Mouse (Mus musculus) brain, embryonic 18.5 days (tissue): Measurements from ENCODE around the gene Gm10100.
"Not testable (repeated sequence)": the region's sequence is repeated elsewhere in the genome, so short reads cannot be mapped to it uniquely, and the experiment has no call there.

Experiments used
- DNase-seq: peaks from one replicate; pipeline ENCODE4 v3.0.0-alpha.2; 2012; ENCODE audit warnings: low read depth, low spot score

Gene Gm10100

GRCm38 (mm10) chr10:77726186-77726585 lies at the start of gene Gm10100:
Gene Gm10100, plus strand, starts transcription at chr10:77726486.
- DNase-seq: no peak

- no peak for DNase-seq
These were observed 48.7 kb upstream of the Gm10100 start for GRCm38 (mm10) chr10:77677562-77677961.

- DNase-seq: no peak
These were observed 43.3 kb upstream of the Gm10100 start for GRCm38 (mm10) chr10:77682994-77683393.

- no peak for DNase-seq
These were observed 42.1 kb upstream of the Gm10100 start for GRCm38 (mm10) chr10:77684181-77684580.

- no peak for DNase-seq
These were observed 40.2 kb upstream of the Gm10100 start, which contains the start of gene Tspear for GRCm38 (mm10) chr10:77685895-77686664. Gene Tspear, plus strand, starts transcription at chr10:77686569.

- no peak for DNase-seq
These were observed 39.3 kb upstream of the Gm10100 start for GRCm38 (mm10) chr10:77687021-77687420.

- DNase-seq: not testable (repeated sequence)
These were observed 35.9 kb upstream of the Gm10100 start, which contains the start of gene Gm19402 for GRCm38 (mm10) chr10:77690356-77690807. Gene Gm19402, minus strand, starts transcription at chr10:77690757.

GRCm38 (mm10) chr10:77697133-77697532 lies 29.2 kb upstream of the Gm10100 start, which contains the start of gene Gm9508:
Gene Gm9508, minus strand, starts transcription at chr10:77697233.
- no peak for DNase-seq

GRCm38 (mm10) chr10:77706326-77706725 lies 20.0 kb upstream of the Gm10100 start, which contains the start of gene Gm10272:
Gene Gm10272, plus strand, starts transcription at chr10:77706626.
- no peak for DNase-seq

GRCm38 (mm10) chr10:77709831-77710230 lies 16.5 kb upstream of the Gm10100 start:
- DNase-seq: no peak

- not testable (repeated sequence) for DNase-seq
These were observed 15.1 kb upstream of the Gm10100 start, which contains the start of gene Gm10024 for GRCm38 (mm10) chr10:77711157-77711556. Gene Gm10024, plus strand, starts transcription at chr10:77711457.

GRCm38 (mm10) chr10:77713734-77714133 lies 12.6 kb upstream of the Gm10100 start:
- DNase-seq: no peak

- DNase-seq: no peak
These were observed 10.8 kb upstream of the Gm10100 start, which contains the start of gene Gm10142 for GRCm38 (mm10) chr10:77715507-77715906. Gene Gm10142, plus strand, starts transcription at chr10:77715807.

GRCm38 (mm10) chr10:77720299-77720698 lies 6.0 kb upstream of the Gm10100 start, which contains the start of gene Krtap12-1:
Gene Krtap12-1, plus strand, starts transcription at chr10:77720599.
- not testable (repeated sequence) for DNase-seq

GRCm38 (mm10) chr10:77724855-77725254 lies 1.4 kb upstream of the Gm10100 start:
- DNase-seq: no peak

GRCm38 (mm10) chr10:77728280-77728679 lies 2.0 kb downstream of the Gm10100 start:
- DNase-seq: no peak

- DNase-seq: no peak
These were observed 3.0 kb downstream of the Gm10100 start for GRCm38 (mm10) chr10:77729241-77729640.

- no peak for DNase-seq
These were observed 9.6 kb downstream of the Gm10100 start for GRCm38 (mm10) chr10:77735928-77736327.

- no peak for DNase-seq
These were observed 12.6 kb downstream of the Gm10100 start for GRCm38 (mm10) chr10:77738929-77739328.

- DNase-seq: not testable (repeated sequence)
These were observed 15.8 kb downstream of the Gm10100 start, which contains the start of gene Gm18596 for GRCm38 (mm10) chr10:77741924-77742688. Gene Gm18596, minus strand, starts transcription at chr10:77742638.

GRCm38 (mm10) chr10:77750686-77751085 lies 24.4 kb downstream of the Gm10100 start:
- not testable (repeated sequence) for DNase-seq

GRCm38 (mm10) chr10:77751254-77751653 lies 25.0 kb downstream of the Gm10100 start, which contains the start of gene Gm9736:
Gene Gm9736, minus strand, starts transcription at chr10:77751354.
- DNase-seq: not testable (repeated sequence)
